Mouse (Mus musculus) thymus, adult 2 months (tissue): ENCODE results near the gene Upk3bl.

Source experiments
- CTCF ChIP-seq: fragments of 200-500 bp; IDR thresholded peaks from 2 replicates; pipeline ENCODE4 v1.5.1; 2012; ENCODE audit warnings: mild to moderate bottlenecking, control low read depth, low read length, moderate library complexity, borderline replicate concordance; ENCODE audit not compliant: control insufficient read depth, poor library complexity, insufficient read depth; ENCODE audit errors: extremely low read depth
- POLR2A ChIP-seq: fragments of 200-500 bp; IDR thresholded peaks from 2 replicates; pipeline ENCODE4 v1.6.1; 2012; ENCODE audit warnings: mild to moderate bottlenecking, low read length, control low read depth, moderate library complexity; ENCODE audit not compliant: control insufficient read depth, poor library complexity, insufficient read depth; ENCODE audit errors: extremely low read depth

DNA sequence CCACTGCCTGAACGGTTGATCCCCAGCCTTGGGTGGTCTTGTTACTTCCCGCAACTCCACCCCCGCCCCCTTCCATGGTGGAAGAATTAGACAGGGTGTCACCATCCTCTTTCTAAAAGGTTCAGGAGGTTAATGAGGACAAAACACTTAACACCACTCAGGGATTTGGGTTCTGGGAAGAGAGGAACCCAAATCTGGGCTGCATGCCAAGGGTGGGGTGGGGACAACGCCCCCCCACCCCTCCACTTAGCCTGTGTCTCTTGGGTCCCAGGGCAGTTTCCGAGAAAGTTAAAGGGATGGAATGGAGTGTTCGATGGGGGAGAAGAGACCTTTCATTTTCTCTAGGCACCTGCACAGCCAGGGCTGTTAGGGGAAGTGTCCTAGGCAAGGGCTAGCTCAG is 18.8 kb downstream of the Upk3bl start:
- TF ChIP-seq CTCF (no peak), POLR2A (no peak)
